Mouse (Mus musculus) lung, adult 2 months (tissue): ENCODE results near the gene Sprr2b.
"Not testable (repeated sequence)": the region's sequence is repeated elsewhere in the genome, so short reads cannot be mapped to it uniquely, and the experiment has no call there.

Experiments
- CTCF ChIP-seq: fragments of 200-500 bp; IDR thresholded peaks from 2 replicates; pipeline ENCODE4 v1.5.1; 2011; ENCODE audit warnings: mild to moderate bottlenecking, low read length, control low read depth; ENCODE audit not compliant: insufficient read depth
- POLR2A ChIP-seq: fragments of 200-500 bp; IDR thresholded peaks from 2 replicates; pipeline ENCODE4 v1.6.1; 2011; ENCODE audit warnings: low read depth, mild to moderate bottlenecking, control low read depth, low read length, borderline replicate concordance; ENCODE audit errors: extremely low read depth

GRCm38 (mm10) chr3:92271414-92271985, 44.9 kb upstream of the Sprr2b start:
- not testable (repeated sequence) for TF ChIP-seq CTCF, POLR2A
